Mouse (Mus musculus) heart, embryonic 14.5 days (tissue): ENCODE results near the gene Ptgis. TPM values are rescaled to one million over a fixed set of nuclear protein-coding genes. Genes with fewer than 3 reads are reported as not detected.

ENCODE experiments used
- ATAC-seq: fragments of 200-750 bp; cut with Nextera tagmentation; 2 replicates; pipeline ENCODE4 v1.8.0; 2017; ENCODE audit warnings: low read depth, moderate TSS enrichment; ENCODE audit not compliant: insufficient number of reproducible peaks, insufficient read depth, low FRiP score
- H3K27ac ChIP-seq, 2 experiments: fragments of 200-500 bp in 1 of 2; fragments of 300-500 bp in 1 of 2; sonication (generic) in 1 of 2; replicated peaks in 1 of 2; 2 replicates each; pipeline ENCODE4 v1.5.1; 2012 to 2014; ENCODE audit warnings: low read depth in 2 of 2, low read length in 2 of 2, control low read depth in 1 of 2, mild to moderate bottlenecking in 1 of 2, mixed read lengths in 1 of 2; ENCODE audit not compliant: control insufficient read depth in 1 of 2, insufficient read depth in 1 of 2
- H3K27me3 ChIP-seq: fragments of 300-500 bp; sonication (generic); 2 replicates; pipeline ENCODE4 v1.6.1; 2014; ENCODE audit warnings: mild to moderate bottlenecking, low read length, control low read depth; ENCODE audit not compliant: control insufficient read depth, insufficient read depth
- H3K36me3 ChIP-seq: fragments of 300-500 bp; sonication (generic); 2 replicates; pipeline ENCODE4 v1.6.1; 2014; ENCODE audit warnings: mild to moderate bottlenecking, control low read depth, low read length, mixed read lengths; ENCODE audit not compliant: control insufficient read depth, insufficient read depth
- H3K4me1 ChIP-seq, 2 experiments: fragments of 200-500 bp in 1 of 2; fragments of 300-500 bp in 1 of 2; sonication (generic) in 1 of 2; 2 replicates each; pipeline ENCODE4 v1.6.1; 2012 to 2014; ENCODE audit warnings: low read length in 2 of 2, control low read depth in 1 of 2, mixed read lengths in 1 of 2; ENCODE audit not compliant: control insufficient read depth in 2 of 2, insufficient read depth in 2 of 2
- H3K4me2 ChIP-seq: fragments of 300-500 bp; sonication (generic); 2 replicates; pipeline ENCODE4 v1.6.1; 2014; ENCODE audit warnings: mild to moderate bottlenecking, low read length
- H3K4me3 ChIP-seq, 2 experiments: fragments of 200-500 bp in 1 of 2; fragments of 300-500 bp in 1 of 2; sonication (generic) in 1 of 2; 2 replicates each; pipeline ENCODE4 v1.5.1; 2012 to 2014; ENCODE audit warnings: low read length in 2 of 2, mild to moderate bottlenecking in 2 of 2, control low read depth in 1 of 2, low read depth in 1 of 2, moderate library complexity in 1 of 2; ENCODE audit not compliant: control insufficient read depth in 1 of 2, insufficient read depth in 1 of 2
- H3K9ac ChIP-seq: fragments of 300-500 bp; sonication (generic); 2 replicates; pipeline ENCODE4 v1.6.1; 2014; ENCODE audit warnings: mild to moderate bottlenecking, low read length
- H3K9me3 ChIP-seq: fragments of 300-500 bp; sonication (generic); 2 replicates; pipeline ENCODE4 v1.6.1; 2016; ENCODE audit warnings: low read length, control low read depth; ENCODE audit not compliant: control insufficient read depth
- WGBS: fragments of 180-500 bp; shearing (Covaris S2); extraction: QIAGEN DNeasy Blood & Tissue Kit; methylation state at CpG from one replicate; pipeline ENCODE4 v1.1.7; 2014; 5-methylcytosine and 5-hydroxymethylcytosine counted together
- polyA plus RNA-seq: library from polyadenylated mRNA; unstranded; fragments of >200 nt; fragmentation: Nextera tagmentation; extraction: Ambion mirVana; gene quantifications from 2 replicates; pipeline ENCODE4 v1.2.1, GENCODE M21; 2014

Gene Ptgis
- polyA plus RNA-seq, 1 experiment from 2014 or later: 21.2 TPM

- no peak overlapping the region for H3K4me3 ChIP-seq
- no peak overlapping the region for H3K9ac ChIP-seq
- no peak for ATAC-seq
- H3K27ac ChIP-seq: no peak overlapping the region
- H3K9me3 ChIP-seq: no peaks in the 10 kb centered on the region; the same call in 1 of the 2 replicates
- H3K4me2 ChIP-seq: no peak overlapping the region
- H3K4me1 ChIP-seq: peaks cover 0 to 3% of the 10 kb centered on the region in 2 experiments; a peak in 2 of 4 replicates
- H3K27me3 ChIP-seq: peaks cover 9% of the 10 kb centered on the region
- WGBS: 88% methylated on average over 7 of the region's 7 CpGs
- H3K36me3 ChIP-seq: no peaks in the 10 kb centered on the region
These were observed 90.3 kb downstream of the Ptgis start for GRCm38 (mm10) chr2:167150135-167150534.

DNA sequence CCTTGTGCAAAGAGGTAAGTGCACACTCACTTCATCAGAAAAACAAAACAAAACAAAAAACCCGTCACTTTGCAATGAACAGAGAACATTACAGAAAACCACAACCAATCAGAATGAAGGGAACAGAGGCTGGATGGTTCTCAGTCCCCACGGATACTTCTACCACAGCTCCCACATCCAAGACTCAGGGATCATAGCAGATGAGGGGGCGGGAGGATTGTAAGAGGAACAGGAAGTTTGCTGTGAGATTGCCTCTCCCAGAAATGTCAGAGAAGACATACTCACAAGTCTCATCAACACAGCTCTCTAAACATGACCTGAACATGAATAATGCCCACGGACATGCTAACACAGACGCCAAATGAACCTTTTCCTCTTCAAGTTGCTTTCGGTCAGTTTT lies 91.4 kb downstream of the Ptgis start:
- Histone ChIP-seq H3K4me2 (no peak overlapping the region), H3K4me1 (peaks cover 0 to 3% of the 10 kb centered on the region in 2 experiments; a peak in 1 of 4 replicates), H3K27me3 (peaks cover 16% of the 10 kb centered on the region), H3K9me3 (no peaks in the 10 kb centered on the region; the same call in 1 of the 2 replicates), H3K9ac (no peak overlapping the region), H3K27ac (no peak overlapping the region), H3K36me3 (no peaks in the 10 kb centered on the region), H3K4me3 (no peak overlapping the region)
- no peak for ATAC-seq
- 88% methylated on average over 6 of the region's 6 CpGs for WGBS

DNA sequence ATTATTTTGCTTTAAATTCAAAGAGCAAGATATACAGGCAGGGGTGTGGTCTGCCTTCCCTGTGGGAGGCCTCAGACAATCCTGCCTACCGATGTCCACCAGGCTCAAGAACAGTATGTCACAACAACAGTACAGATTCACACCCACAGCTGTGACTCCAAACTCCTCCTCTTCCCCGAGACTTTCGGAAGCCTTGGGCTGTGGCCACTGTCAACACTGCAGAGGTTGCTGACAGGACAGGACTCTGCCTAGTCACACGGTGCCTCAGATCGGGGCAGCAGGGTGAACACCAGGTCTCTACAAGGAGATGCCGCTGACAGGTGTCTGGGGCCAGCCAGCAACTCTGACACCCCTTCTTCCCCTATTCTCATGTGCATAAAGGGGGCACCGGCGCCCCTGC lies 92.7 kb downstream of the Ptgis start:
- WGBS: 37% methylated on average over 8 of the region's 8 CpGs
- Histone ChIP-seq H3K9ac (no peak overlapping the region), H3K27me3 (peaks cover 21% of the 10 kb centered on the region), H3K4me2 (no peak overlapping the region), H3K9me3 (no peaks in the 10 kb centered on the region; the same call in 1 of the 2 replicates), H3K36me3 (no peaks in the 10 kb centered on the region), H3K4me1 (peaks cover 0 to 3% of the 10 kb centered on the region in 2 experiments; a peak in 1 of 4 replicates), H3K4me3 (no peak overlapping the region), H3K27ac (no peak overlapping the region)
- ATAC-seq: peak; percentile 33; the same call in 1 of the 2 replicates

DNA sequence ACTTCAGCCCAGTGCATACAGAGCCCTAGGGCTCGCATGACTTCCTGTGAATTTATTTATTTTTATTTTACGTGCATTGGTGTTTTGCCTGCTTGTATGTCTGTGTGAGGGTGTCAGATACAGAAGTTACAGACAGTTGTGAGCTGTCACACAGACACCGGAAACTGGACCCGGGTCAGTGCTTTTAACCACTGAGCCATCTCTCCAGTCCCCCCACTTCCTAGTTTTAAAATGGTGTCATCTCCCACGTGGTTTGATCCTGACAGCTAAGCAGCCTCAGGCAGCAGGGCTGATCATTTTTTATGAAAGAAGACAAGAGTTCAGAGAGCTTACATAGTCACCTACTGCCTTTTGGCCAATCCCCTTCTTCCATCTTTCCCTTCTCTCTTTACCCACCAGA lies 94.5 kb downstream of the Ptgis start:
- no peak for ATAC-seq

DNA sequence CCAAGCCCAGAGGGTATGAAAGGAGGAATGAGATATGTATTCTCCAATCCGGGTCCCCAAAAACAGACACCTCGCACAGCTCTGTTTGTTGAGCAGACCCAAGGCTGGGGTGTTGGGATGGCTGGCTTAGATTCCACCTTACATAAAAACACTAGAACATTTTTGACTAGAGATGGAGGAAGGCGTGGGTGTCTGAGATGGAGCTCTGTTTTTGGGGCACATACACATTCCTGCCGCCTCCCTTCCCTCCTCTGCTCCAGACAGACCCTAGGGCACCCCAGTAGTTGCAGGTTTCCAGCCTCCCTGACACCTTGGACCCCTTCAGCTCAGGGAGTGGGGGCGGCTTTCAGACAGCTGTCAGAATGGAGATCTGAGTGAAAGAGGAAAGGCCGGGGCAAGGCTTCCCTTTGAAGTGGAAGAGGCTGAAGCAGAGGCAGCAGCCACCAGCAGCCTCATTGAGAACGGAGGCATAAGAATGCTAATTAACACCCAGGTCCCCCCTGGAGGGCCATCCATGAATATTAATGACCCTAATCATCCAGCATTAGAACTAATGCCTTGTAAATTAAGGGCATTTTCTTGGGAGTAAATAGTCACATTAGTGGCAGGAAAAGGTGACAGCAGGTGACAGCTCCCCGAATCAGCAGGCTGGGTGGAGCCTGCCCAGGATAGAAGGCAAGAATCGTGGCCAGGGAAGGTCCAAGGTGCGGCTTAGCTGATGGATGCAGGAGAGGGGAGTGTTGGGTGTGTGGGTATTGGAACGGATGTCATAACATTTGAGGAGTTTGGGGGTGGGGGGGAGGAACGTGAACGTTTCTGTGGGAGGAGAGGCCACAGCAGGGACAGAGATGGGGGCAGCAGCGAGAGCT lies 95.7 kb downstream of the Ptgis start:
- H3K36me3 ChIP-seq: no peaks in the 10 kb centered on the region
- WGBS: 9% methylated on average over 14 of the region's 14 CpGs
- no peaks in the 10 kb centered on the region for H3K9me3 ChIP-seq
- no peak overlapping the region for H3K4me2 ChIP-seq
- peaks cover 0 to 7% of the 10 kb centered on the region in 2 experiments; a peak in 1 of 4 replicates for H3K4me1 ChIP-seq
- H3K9ac ChIP-seq: no peak overlapping the region
- H3K4me3 ChIP-seq: no peak overlapping the region
- H3K27me3 ChIP-seq: peaks cover 21% of the 10 kb centered on the region
- ATAC-seq: no peak
- H3K27ac ChIP-seq: no peak overlapping the region

More for the DNA sequence above, 94.5 kb downstream of the Ptgis start:
- WGBS: 66% methylated on average over 5 of the region's 5 CpGs
- peaks cover 21% of the 10 kb centered on the region for H3K27me3 ChIP-seq
- H3K36me3 ChIP-seq: no peaks in the 10 kb centered on the region
- no peak overlapping the region for H3K9ac ChIP-seq
- H3K4me2 ChIP-seq: no peak overlapping the region
- H3K27ac ChIP-seq: no peak overlapping the region
- peaks cover 0 to 3% of the 10 kb centered on the region in 2 experiments; a peak in 1 of 4 replicates for H3K4me1 ChIP-seq
- H3K4me3 ChIP-seq: no peak overlapping the region
- H3K9me3 ChIP-seq: no peaks in the 10 kb centered on the region

DNA sequence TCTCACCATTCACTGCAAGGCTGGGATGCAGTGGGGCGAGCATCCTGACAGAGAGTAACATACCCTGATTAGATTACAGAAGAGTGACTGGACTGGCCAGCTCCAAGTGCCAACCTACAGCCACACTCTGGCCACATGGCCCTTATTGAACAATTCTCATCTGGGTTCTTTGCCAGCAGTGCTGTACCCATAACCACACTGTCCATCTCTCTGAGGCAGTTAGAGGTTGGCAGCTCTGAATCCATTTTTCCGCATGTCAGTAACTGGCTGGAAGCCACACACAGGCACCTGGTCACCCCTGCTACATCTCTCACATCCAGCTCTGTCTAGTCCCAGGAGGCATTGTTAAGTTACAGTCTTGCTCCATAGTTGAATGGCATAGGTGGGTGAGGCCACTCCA lies 96.5 kb downstream of the Ptgis start:
- no peak for ATAC-seq
- Histone ChIP-seq H3K4me1 (peaks cover 0 to 8% of the 10 kb centered on the region in 2 experiments; a peak in 1 of 4 replicates), H3K36me3 (no peaks in the 10 kb centered on the region), H3K9me3 (no peaks in the 10 kb centered on the region), H3K27me3 (peaks cover 21% of the 10 kb centered on the region), H3K27ac (no peak overlapping the region), H3K4me3 (no peak overlapping the region), H3K4me2 (no peak overlapping the region), H3K9ac (no peak overlapping the region)
- WGBS: 47% methylated on average over 2 of the region's 2 CpGs

- Histone ChIP-seq H3K36me3 (no peaks in the 10 kb centered on the region), H3K4me1 (peaks cover 0 to 5% of the 10 kb centered on the region in 2 experiments; a peak in 1 of 4 replicates), H3K9ac (no peak overlapping the region), H3K27me3 (peaks cover 21% of the 10 kb centered on the region), H3K27ac (no peak overlapping the region), H3K4me3 (no peak overlapping the region), H3K4me2 (no peak overlapping the region), H3K9me3 (no peaks in the 10 kb centered on the region)
- 86% methylated on average over 3 of the region's 3 CpGs for WGBS
- no peak for ATAC-seq
These were observed 98.1 kb downstream of the Ptgis start for GRCm38 (mm10) chr2:167142282-167142681.
